Mouse (Mus musculus) monocyte, adult 5-6 weeks (primary cell): ENCODE measurements around the gene Chga. TPM values are rescaled to one million over a fixed set of nuclear protein-coding genes. Genes with fewer than 3 reads are reported as not detected.

Experiments used
- ATAC-seq: fragments of 153-309, 156-312 bp; replicated peaks from 2 replicates; pipeline ENCODE4 v1.8.0; 2017; ENCODE audit warnings: mild to moderate bottlenecking; ENCODE audit not compliant: low TSS enrichment, insufficient number of reproducible peaks, severe bottlenecking, poor library complexity, low FRiP score
- total RNA-seq: library from RNA; stranded (forward); fragments of 200-1000, 200-491, 200-594 nt; gene quantifications from 3 replicates; pipeline ENCODE4 v1.2.3, GENCODE M21; 2017

Gene Chga
- total RNA-seq, result not detected in 3 replicates

- no peak for ATAC-seq
These were observed at the start of gene Chga for GRCm38 (mm10) chr12:102554721-102555516. Chga (plus strand) TSS chr12:102554969.

DNA sequence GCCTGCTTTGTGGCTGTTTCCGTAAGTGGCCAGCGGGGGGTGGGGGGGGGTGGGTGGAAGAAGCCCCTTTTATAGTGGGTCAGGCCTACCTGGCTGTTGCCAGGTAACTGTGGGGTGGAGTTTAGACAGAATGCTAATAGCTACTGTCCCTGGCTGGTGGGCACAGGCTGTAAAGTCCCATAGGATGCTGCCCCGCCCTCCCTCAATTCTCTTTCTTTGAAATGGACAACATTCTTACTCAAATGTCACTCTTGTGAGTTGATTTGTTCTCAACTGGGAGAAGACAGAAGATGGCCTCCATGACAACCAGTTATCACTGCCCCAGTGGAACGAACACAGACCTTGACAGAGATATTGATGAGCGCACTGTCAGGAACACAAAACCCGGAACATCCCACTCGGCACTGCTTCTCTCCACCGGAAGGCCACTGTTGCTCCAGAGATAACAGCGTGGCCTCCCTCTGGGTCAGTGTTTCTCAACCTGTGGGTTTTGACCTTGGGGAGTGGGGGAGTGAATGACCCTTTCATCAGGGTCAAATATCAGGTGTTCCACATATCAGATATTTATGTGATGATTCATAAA is 49.5 kb upstream of the Chga start:
- no peak for ATAC-seq

- no peak for ATAC-seq
These were observed 48.8 kb upstream of the Chga start for GRCm38 (mm10) chr12:102505949-102506348.

GRCm38 (mm10) chr12:102511363-102511762 is 43.4 kb upstream of the Chga start:
- ATAC-seq, result no peak

- ATAC-seq, result no peak
These were observed 40.6 kb upstream of the Chga start for GRCm38 (mm10) chr12:102514151-102514550.

DNA sequence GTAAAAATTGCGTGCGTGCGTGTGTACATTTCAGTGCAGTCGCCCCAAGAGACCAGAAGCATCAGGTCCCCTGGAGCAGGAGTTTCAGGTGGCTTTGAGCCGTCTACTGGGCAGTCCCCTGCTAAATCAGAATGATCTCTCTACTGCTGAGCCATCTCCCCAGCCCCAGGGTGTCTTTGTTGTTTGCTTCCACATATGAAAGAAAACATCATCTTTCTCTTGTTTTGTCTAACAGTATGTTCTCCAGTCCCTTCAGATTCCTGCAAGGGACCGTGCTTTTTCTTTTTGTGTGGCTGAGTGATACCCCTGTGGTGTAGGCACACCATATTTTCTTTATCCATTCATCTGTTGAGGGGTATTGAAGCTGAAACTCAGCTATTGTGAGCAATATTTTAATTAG is 40.0 kb upstream of the Chga start:
- no peak for ATAC-seq

- ATAC-seq, result no peak
These were observed 38.6 kb upstream of the Chga start for GRCm38 (mm10) chr12:102516151-102516550.

GRCm38 (mm10) chr12:102517647-102518046 is 37.1 kb upstream of the Chga start:
- ATAC-seq, result no peak

DNA sequence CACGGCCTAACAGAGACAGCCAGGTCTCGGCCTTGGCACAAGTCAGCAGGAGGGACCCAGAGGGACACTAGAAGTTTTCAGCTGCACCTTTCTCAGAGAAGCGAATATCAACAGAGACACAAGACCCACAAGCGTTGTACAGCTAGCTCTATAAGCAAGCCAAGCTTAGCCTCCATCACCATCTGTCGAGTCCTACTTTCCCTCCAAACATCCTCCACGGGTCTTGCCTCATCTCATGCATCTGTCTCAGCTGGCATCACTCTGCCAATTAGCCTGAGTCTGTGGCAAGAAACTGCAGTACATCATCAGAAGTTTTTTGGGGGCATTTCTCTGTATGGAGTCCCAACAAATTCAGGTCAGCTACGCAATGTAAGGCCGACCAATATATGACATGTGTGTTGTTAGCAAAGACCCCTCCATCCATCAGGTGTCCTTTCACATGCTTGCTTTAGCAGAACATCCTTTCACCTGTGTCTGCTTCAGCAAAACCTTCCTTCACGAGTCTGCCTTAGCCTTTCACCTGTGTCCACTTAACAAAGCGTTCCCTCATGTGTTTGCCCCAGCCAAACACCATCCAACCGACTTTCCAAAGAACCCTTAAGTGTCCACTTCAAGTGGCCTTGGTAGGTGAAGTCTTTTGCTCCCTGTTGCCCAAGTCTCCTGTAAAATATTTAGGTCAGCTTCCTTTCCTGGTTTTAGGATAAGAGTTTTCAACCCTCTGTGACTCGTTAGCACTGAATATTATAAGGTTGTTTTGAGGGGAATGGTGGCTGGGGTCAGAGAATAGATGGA is 34.6 kb upstream of the Chga start:
- no peak for ATAC-seq

GRCm38 (mm10) chr12:102521777-102522319 is 32.9 kb upstream of the Chga start:
- ATAC-seq, result no peak

- no peak; the same call in 1 of the 2 replicates for ATAC-seq
These were observed 30.6 kb upstream of the Chga start for GRCm38 (mm10) chr12:102524216-102524615.

- ATAC-seq, result no peak
These were observed 30.0 kb upstream of the Chga start for GRCm38 (mm10) chr12:102524760-102525159.

DNA sequence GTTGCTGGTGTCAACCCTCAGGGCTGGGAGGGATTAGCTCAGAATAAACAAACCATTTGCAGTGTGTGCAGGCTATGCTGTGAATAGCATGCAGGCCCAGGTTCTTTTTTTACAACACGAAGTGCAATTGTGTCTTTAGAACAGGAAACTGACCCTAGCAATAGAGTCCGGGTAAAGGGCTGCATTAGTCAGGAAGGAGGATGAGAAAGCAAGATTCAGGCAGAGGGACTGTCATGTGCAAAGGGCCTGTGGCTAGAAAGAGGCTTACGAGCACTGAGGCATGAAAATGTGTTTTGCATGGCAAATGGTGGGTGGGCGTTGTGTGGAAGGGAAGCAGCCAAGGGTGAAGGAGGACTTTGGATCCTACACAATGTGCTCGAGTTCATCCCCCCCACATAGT is 26.8 kb upstream of the Chga start:
- ATAC-seq, result no peak

GRCm38 (mm10) chr12:102535796-102536195 is 19.0 kb upstream of the Chga start:
- no peak for ATAC-seq

GRCm38 (mm10) chr12:102540278-102540677 is 14.5 kb upstream of the Chga start:
- no peak for ATAC-seq

DNA sequence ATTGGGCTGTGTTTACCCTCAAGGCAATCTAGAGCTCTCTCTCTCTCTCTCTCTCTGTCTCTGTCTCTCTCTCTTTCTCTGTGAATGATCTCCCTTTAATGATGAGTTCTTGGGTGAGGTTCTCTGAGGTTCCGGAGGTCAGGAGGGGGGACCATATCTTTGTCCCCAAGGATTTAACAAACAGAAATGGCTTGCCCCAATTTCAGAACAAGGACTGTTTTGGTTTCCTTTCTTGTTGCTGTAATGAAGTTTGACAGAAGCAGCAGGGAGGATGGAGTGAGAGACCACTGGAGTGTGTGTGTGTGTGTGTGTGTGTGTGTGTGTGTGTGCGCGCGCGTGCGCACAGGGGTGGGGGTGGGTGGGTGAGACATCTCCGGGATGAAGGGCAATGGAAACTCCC is 13.6 kb upstream of the Chga start:
- ATAC-seq, result no peak

DNA sequence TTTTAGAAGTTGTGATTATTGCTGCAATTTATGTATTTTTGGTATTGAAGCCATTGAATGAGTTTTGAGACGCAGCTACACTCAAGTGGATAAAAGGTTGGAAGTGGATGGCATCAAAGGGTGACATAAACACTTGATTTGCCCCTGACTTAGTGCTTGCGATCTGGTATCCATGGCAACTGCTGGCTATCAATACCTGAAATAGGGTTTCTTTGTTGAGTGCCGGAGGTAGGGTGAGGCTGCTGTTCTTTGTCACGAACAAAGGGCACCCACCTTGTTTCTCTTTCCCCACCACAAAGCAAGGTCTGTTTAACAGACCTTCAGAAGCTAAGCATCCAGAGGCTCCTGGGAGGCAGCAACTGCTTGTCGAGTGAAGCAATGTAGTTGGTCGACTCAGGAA is 9.6 kb upstream of the Chga start:
- ATAC-seq, result no peak

- no peak for ATAC-seq
These were observed 4.2 kb upstream of the Chga start for GRCm38 (mm10) chr12:102550529-102550928.

DNA sequence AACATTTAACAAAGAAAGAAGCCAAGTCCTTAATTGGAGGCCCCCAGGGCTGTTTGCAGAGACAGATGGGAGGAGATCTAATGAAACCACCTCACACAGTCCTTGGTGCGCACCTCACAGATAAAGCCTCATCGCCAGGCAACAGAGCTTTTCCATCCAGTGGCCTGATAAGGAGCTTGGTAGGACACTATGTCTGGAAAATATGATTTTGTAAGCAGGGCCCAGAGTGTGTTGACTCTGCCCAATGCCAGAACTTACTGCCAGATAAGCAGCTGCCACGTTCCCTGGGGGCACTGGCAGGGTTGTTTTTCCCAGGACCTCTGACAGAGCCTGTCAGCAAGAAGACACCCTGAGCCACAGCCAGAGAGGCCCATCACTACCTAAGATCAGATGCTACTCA is 3.6 kb upstream of the Chga start:
- no peak for ATAC-seq
